Mouse (Mus musculus) urinary bladder, postnatal 10 days (tissue): Measurements from ENCODE around the gene Nudt15.

Source experiments
- DNase-seq: peaks from one replicate; pipeline ENCODE4 v3.0.0; 2022; ENCODE audit warnings: low spot score

Gene Nudt15

GRCm38 (mm10) chr14:73507702-73508376 lies 40.2 kb downstream of the Nudt15 start:
- no peak for DNase-seq

GRCm38 (mm10) chr14:73507200-73507599 lies 40.8 kb downstream of the Nudt15 start:
- DNase-seq, result no peak

GRCm38 (mm10) chr14:73506283-73506682 lies 41.8 kb downstream of the Nudt15 start:
- no peak for DNase-seq

GRCm38 (mm10) chr14:73503237-73503933 lies 44.7 kb downstream of the Nudt15 start:
- no peak for DNase-seq

- DNase-seq, result no peak
Measured at GRCm38 (mm10) chr14:73502591-73503184, 45.4 kb downstream of the Nudt15 start.

- DNase-seq, result no peak
Measured at GRCm38 (mm10) chr14:73501721-73502120, 46.3 kb downstream of the Nudt15 start.

GRCm38 (mm10) chr14:73501283-73501682 lies 46.8 kb downstream of the Nudt15 start:
- DNase-seq, result no peak

GRCm38 (mm10) chr14:73495753-73496152 lies 52.3 kb downstream of the Nudt15 start:
- DNase-seq, result no peak

- DNase-seq, result no peak
Measured at GRCm38 (mm10) chr14:73494122-73494521, 53.9 kb downstream of the Nudt15 start.

- no peak for DNase-seq
Measured at GRCm38 (mm10) chr14:73493356-73493755, 54.7 kb downstream of the Nudt15 start.

- no peak for DNase-seq
Measured at GRCm38 (mm10) chr14:73486641-73487040, 61.4 kb downstream of the Nudt15 start.

GRCm38 (mm10) chr14:73484366-73485110 lies 63.5 kb downstream of the Nudt15 start:
- DNase-seq, result no peak

GRCm38 (mm10) chr14:73483516-73484229 lies 64.4 kb downstream of the Nudt15 start:
- DNase-seq, result no peak

GRCm38 (mm10) chr14:73479771-73480170 lies 68.3 kb downstream of the Nudt15 start:
- DNase-seq, result no peak

GRCm38 (mm10) chr14:73478321-73478720 lies 69.7 kb downstream of the Nudt15 start:
- no peak for DNase-seq

GRCm38 (mm10) chr14:73477077-73477476 lies 71.0 kb downstream of the Nudt15 start:
- no peak for DNase-seq

GRCm38 (mm10) chr14:73476361-73476934 lies 71.6 kb downstream of the Nudt15 start:
- DNase-seq, result no peak

- no peak for DNase-seq
Measured at GRCm38 (mm10) chr14:73475506-73475905, 72.5 kb downstream of the Nudt15 start.

- no peak for DNase-seq
Measured at GRCm38 (mm10) chr14:73474636-73475093, 73.4 kb downstream of the Nudt15 start.

GRCm38 (mm10) chr14:73473670-73474460 lies 74.2 kb downstream of the Nudt15 start:
- no peak for DNase-seq

- DNase-seq, result no peak
Measured at GRCm38 (mm10) chr14:73472205-73472604, 75.8 kb downstream of the Nudt15 start.
